Mouse (Mus musculus) midbrain, embryonic 12.5 days (tissue): ENCODE data around the gene Tapbp. TPM values are rescaled to one million over a fixed set of nuclear protein-coding genes. Genes with fewer than 3 reads are reported as not detected.

Source experiments
- ATAC-seq: fragments of 200-750 bp; cut with Nextera tagmentation; 2 replicates; pipeline ENCODE4 v1.8.0; 2017; ENCODE audit warnings: low read depth, moderate TSS enrichment, moderate library complexity; ENCODE audit not compliant: low FRiP score
- H3K27ac ChIP-seq: fragments of 300-500 bp; sonication (generic); replicated peaks from 2 replicates; pipeline ENCODE4 v1.5.1; 2016; ENCODE audit warnings: mild to moderate bottlenecking
- H3K27me3 ChIP-seq: fragments of 300-500 bp; sonication (generic); 2 replicates; pipeline ENCODE4 v1.6.1; 2016; ENCODE audit warnings: mild to moderate bottlenecking
- H3K36me3 ChIP-seq: fragments of 300-500 bp; sonication (generic); 2 replicates; pipeline ENCODE4 v1.6.1; 2016
- H3K4me1 ChIP-seq: fragments of 300-500 bp; sonication (generic); 2 replicates; pipeline ENCODE4 v1.6.1; 2016
- H3K4me2 ChIP-seq: fragments of 300-500 bp; sonication (generic); replicated peaks from 2 replicates; pipeline ENCODE4 v1.6.1; 2016; ENCODE audit warnings: mild to moderate bottlenecking, moderate library complexity
- H3K4me3 ChIP-seq: fragments of 300-500 bp; sonication (generic); 2 replicates; pipeline ENCODE4 v1.5.1; 2016; ENCODE audit warnings: mild to moderate bottlenecking
- H3K9ac ChIP-seq: fragments of 300-500 bp; sonication (generic); replicated peaks from 2 replicates; pipeline ENCODE4 v1.6.1; 2016; ENCODE audit warnings: mild to moderate bottlenecking, moderate library complexity
- H3K9me3 ChIP-seq: fragments of 300-500 bp; sonication (generic); 2 replicates; pipeline ENCODE4 v1.6.1; 2016; ENCODE audit warnings: mild to moderate bottlenecking
- WGBS: fragments of 180-500 bp; shearing (Covaris S2); methylation state at CpG from one replicate; pipeline ENCODE4 v1.1.7; 2016; 5-methylcytosine and 5-hydroxymethylcytosine counted together
- polyA plus RNA-seq: library from polyadenylated mRNA; unstranded; fragments of >200 nt; fragmentation: Nextera tagmentation; extraction: Ambion mirVana; gene quantifications from 2 replicates; pipeline ENCODE4 v1.2.1, GENCODE M21; 2016

The Tapbp gene
- polyA plus RNA-seq, 1 experiment from 2014 or later: 21.9 TPM

- H3K4me1 ChIP-seq: peaks cover 63% of the 10 kb centered on the region
- H3K9me3 ChIP-seq: no peaks in the 10 kb centered on the region
- H3K36me3 ChIP-seq: peaks cover 44% of the 10 kb centered on the region
- H3K4me2 ChIP-seq: peak overlapping the region; percentile 22; the same call in 1 of the 2 replicates
- H3K4me3 ChIP-seq: 0 out of 2 replicates have a peak overlapping the region, but pooled peaks have one; percentile 10
- WGBS: 88% methylated on average over 4 of the region's 4 CpGs
- ATAC-seq: no peak
- H3K9ac ChIP-seq: no peak overlapping the region
- no peak overlapping the region for H3K27ac ChIP-seq
- H3K27me3 ChIP-seq: no peaks in the 10 kb centered on the region
Observed at GRCm38 (mm10) chr17:33952879-33953278, 37.2 kb downstream of the Tapbp start.

- Histone ChIP-seq H3K27ac (no peak overlapping the region), H3K4me3 (no peak overlapping the region), H3K4me2 (no peak overlapping the region; the same call in 1 of the 2 replicates), H3K4me1 (peaks cover 63% of the 10 kb centered on the region), H3K9me3 (no peaks in the 10 kb centered on the region), H3K27me3 (no peaks in the 10 kb centered on the region), H3K36me3 (peaks cover 44% of the 10 kb centered on the region), H3K9ac (no peak overlapping the region)
- no peak for ATAC-seq
- WGBS: 84% methylated on average over 3 of the region's 3 CpGs
Observed at GRCm38 (mm10) chr17:33953310-33953709, 37.6 kb downstream of the Tapbp start.

DNA sequence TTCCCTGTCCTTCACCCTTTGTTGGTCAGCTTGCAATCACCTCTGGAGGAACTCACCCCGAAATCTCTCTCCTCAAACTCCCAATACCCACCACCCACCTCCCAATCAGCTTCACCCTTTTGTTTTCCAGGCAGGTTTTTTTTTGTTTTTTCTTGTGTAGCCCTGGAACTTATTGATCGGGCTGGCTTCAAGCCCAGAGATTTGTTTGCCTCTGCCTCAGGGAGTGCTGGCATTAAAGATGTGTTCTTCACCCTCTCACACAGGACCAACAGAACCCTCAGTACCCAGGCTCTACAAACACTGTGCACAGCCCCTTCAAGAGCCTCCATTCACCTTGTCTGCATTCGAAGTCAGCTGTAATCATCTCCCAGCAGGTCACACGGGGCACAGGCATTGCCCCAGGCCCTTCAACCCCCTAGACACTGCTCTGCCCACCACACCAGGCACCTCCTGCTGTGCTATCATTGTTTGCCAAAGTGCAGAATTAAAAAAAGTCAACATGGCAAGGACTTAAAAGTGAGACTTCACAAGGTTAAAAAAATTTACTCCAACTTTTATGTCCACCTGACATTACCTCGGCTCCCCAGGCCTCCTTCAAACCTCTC lies 38.4 kb downstream of the Tapbp start:
- WGBS: 44% methylated on average over 5 of the region's 5 CpGs
- Histone ChIP-seq H3K27me3 (no peaks in the 10 kb centered on the region), H3K4me2 (peak overlapping the region; percentile 96), H3K9ac (peak overlapping the region; percentile 99), H3K9me3 (no peaks in the 10 kb centered on the region), H3K36me3 (peaks cover 44% of the 10 kb centered on the region), H3K4me3 (peak overlapping the region; percentile 91), H3K4me1 (peaks cover 63% of the 10 kb centered on the region), H3K27ac (0 out of 2 replicates have a peak overlapping the region, but pooled peaks have one; percentile 86)
- ATAC-seq: no peak

DNA sequence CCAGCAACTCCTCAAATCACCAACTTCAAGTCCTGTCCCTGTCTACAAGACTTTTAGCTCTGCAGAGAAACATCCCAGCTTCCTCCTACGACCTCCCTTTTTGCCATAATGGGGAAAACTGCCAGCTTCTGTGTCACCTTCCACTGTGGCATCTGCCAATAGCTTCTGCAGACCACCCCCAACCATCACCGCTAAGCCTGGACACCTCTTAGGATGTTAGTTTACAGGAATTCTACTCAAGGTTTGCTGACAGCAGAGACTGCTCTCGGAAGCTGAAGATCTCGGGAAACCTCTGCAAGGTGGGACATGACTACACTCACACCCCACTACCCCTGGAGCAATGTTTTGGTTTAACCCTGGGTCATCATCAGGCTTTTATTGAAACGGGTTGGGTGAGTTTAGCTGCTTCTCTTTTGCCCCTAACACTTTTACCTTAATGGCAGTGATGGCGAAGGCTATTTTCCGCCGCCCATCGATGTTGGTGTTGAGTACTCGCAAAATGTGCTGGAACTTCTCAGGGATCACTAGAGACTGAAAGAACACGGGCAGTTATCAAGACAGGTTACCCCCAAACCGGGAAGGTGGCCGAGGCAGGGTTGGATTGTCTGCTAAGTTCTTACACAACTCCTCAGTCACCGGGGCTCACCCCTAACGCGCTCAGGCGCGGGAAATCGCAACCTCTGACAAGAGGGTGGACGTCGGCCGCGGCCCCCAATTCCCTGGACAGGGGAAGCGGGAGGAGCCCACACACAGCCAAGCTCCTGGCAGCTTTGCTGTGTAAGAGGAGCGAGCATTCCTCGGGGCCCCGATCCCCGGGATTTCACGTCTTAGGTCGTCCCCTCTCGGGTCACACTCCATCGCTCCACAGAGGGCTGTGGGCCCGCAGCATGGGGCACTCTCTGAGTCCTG lies 39.2 kb downstream of the Tapbp start:
- H3K4me1 ChIP-seq: peaks cover 58% of the 10 kb centered on the region
- no peak; the same call in 1 of the 2 replicates for ATAC-seq
- peak overlapping the region; percentile 96 for H3K4me2 ChIP-seq
- H3K9me3 ChIP-seq: no peaks in the 10 kb centered on the region
- H3K9ac ChIP-seq: peak overlapping the region; percentile 99
- H3K4me3 ChIP-seq: peak overlapping the region; percentile 91
- H3K27ac ChIP-seq: peak overlapping the region; percentile 86
- H3K27me3 ChIP-seq: no peaks in the 10 kb centered on the region
- WGBS: 2% methylated on average over 33 of the region's 33 CpGs
- peaks cover 44% of the 10 kb centered on the region for H3K36me3 ChIP-seq

GRCm38 (mm10) chr17:33955555-33956214 lies 40.0 kb downstream of the Tapbp start, which contains the start of the genes Vps52 and Rps18:
Gene Vps52, plus strand, starts transcription at chr17:33955812.
Gene Rps18, minus strand, starts transcription at chr17:33956001.
- Histone ChIP-seq H3K4me1 (peaks cover 50% of the 10 kb centered on the region), H3K4me3 (peak within 1 kb of the TSS; percentile 91), H3K9ac (peak within 1 kb of the TSS; percentile 99), H3K27ac (peak within 1 kb of the TSS; percentile 90), H3K4me2 (peak within 1 kb of the TSS; percentile 96), H3K36me3 (peaks cover 50% of the 10 kb centered on the region), H3K9me3 (no peaks in the 10 kb centered on the region), H3K27me3 (no peaks in the 10 kb centered on the region)
- under 1% methylated on average over 50 of the region's 50 CpGs for WGBS
- peak; percentile 81 for ATAC-seq

GRCm38 (mm10) chr17:33956336-33956735 lies 40.6 kb downstream of the Tapbp start:
- peaks cover 44% of the 10 kb centered on the region for H3K4me1 ChIP-seq
- peak overlapping the region; percentile 68 for H3K4me2 ChIP-seq
- peak overlapping the region; percentile 68 for H3K9ac ChIP-seq
- no peaks in the 10 kb centered on the region for H3K27me3 ChIP-seq
- ATAC-seq: 0 out of 2 replicates have a peak, but pooled peaks have one; percentile 5
- peak overlapping the region; percentile 90 for H3K27ac ChIP-seq
- H3K4me3 ChIP-seq: peak overlapping the region; percentile 91
- no peaks in the 10 kb centered on the region for H3K9me3 ChIP-seq
- H3K36me3 ChIP-seq: peaks cover 57% of the 10 kb centered on the region
- 7% methylated on average over 10 of the region's 10 CpGs for WGBS

GRCm38 (mm10) chr17:33957493-33957892 lies 41.8 kb downstream of the Tapbp start:
- peak overlapping the region; percentile 34; the same call in 1 of the 2 replicates for H3K9ac ChIP-seq
- H3K4me3 ChIP-seq: no peak overlapping the region
- WGBS: 80% methylated on average over 6 of the region's 6 CpGs
- no peaks in the 10 kb centered on the region for H3K27me3 ChIP-seq
- H3K4me1 ChIP-seq: peaks cover 32% of the 10 kb centered on the region
- H3K4me2 ChIP-seq: no peak overlapping the region
- H3K27ac ChIP-seq: no peak overlapping the region
- ATAC-seq: no peak
- H3K9me3 ChIP-seq: no peaks in the 10 kb centered on the region
- H3K36me3 ChIP-seq: peaks cover 61% of the 10 kb centered on the region

DNA sequence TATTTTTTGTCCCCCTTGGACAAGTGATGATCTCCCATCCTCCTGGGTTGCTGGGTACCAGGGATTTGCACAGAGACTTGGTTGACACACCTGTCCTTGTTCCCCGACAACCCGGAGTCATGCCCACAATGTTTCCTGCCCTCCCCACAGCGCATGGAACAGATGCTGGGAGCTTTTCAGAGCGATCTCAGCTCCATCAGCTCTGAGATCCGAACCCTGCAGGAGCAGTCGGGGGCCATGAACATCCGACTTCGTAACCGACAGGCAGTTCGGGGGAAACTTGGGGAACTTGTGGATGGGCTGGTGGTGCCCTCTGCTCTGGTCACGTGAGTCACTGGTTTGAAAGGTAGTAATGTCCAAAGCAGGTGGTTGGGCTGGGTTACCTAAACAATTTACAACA lies 42.8 kb downstream of the Tapbp start:
- no peaks in the 10 kb centered on the region for H3K9me3 ChIP-seq
- no peak overlapping the region for H3K4me3 ChIP-seq
- H3K9ac ChIP-seq: no peak overlapping the region
- no peak overlapping the region for H3K4me2 ChIP-seq
- H3K27ac ChIP-seq: no peak overlapping the region
- ATAC-seq: no peak
- peaks cover 61% of the 10 kb centered on the region for H3K36me3 ChIP-seq
- no peaks in the 10 kb centered on the region for H3K27me3 ChIP-seq
- H3K4me1 ChIP-seq: peaks cover 23% of the 10 kb centered on the region
- 97% methylated on average over 11 of the region's 11 CpGs for WGBS

DNA sequence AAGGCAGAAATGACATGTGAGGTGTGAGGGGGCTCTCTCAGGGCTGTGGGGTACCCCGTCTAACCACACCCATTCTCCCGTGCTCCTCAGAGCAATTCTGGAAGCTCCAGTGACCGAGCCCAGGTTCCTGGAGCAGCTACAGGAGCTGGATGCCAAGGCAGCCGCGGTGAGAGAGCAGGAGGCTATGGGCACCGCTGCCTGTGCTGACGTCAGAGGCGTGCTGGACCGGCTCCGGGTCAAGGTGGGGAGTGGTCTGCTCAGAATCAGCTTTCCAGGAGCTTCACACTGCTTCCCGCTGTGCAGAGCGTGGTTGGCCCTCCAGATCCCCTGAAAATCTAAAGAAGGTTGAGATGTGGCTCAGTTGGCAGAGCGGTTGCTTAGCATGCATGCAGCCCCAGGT lies 43.4 kb downstream of the Tapbp start:
- peaks cover 63% of the 10 kb centered on the region for H3K36me3 ChIP-seq
- ATAC-seq: no peak
- peaks cover 16% of the 10 kb centered on the region for H3K4me1 ChIP-seq
- WGBS: 96% methylated on average over 13 of the region's 13 CpGs
- no peaks in the 10 kb centered on the region for H3K27me3 ChIP-seq
- no peak overlapping the region for H3K4me2 ChIP-seq
- no peaks in the 10 kb centered on the region for H3K9me3 ChIP-seq
- no peak overlapping the region for H3K9ac ChIP-seq
- no peak overlapping the region for H3K27ac ChIP-seq
- H3K4me3 ChIP-seq: no peak overlapping the region

GRCm38 (mm10) chr17:33959948-33960347 lies 44.2 kb downstream of the Tapbp start:
- WGBS: 94% methylated on average over 15 of the region's 15 CpGs
- no peak for ATAC-seq
- Histone ChIP-seq H3K9ac (no peak overlapping the region), H3K4me3 (no peak overlapping the region), H3K4me1 (peaks cover 9% of the 10 kb centered on the region), H3K36me3 (peaks cover 66% of the 10 kb centered on the region), H3K9me3 (no peaks in the 10 kb centered on the region), H3K27ac (no peak overlapping the region), H3K27me3 (no peaks in the 10 kb centered on the region), H3K4me2 (no peak overlapping the region)

DNA sequence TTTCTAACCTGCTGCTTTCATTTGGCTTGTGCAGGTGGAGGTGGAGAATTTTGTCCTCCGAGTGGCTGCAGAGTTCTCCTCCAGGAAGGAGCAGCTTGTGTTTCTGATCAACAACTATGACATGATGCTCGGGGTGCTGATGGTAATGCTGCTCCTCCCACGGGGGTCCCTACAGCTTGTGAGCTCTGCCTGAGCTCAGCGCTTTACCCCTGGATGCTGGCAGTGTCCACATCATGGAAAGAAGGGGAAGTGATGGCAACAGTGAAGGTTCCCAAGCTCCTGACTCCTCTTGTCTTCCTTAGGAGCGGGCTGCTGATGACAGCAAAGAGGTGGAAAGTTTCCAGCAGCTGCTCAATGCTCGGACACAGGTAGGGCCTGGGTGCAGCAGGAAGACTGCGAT lies 47.2 kb downstream of the Tapbp start:
- no peaks in the 10 kb centered on the region for H3K27me3 ChIP-seq
- ATAC-seq: no peak
- H3K9me3 ChIP-seq: no peaks in the 10 kb centered on the region
- H3K27ac ChIP-seq: no peak overlapping the region
- H3K4me3 ChIP-seq: no peak overlapping the region
- no peaks in the 10 kb centered on the region for H3K4me1 ChIP-seq
- 95% methylated on average over 7 of the region's 7 CpGs for WGBS
- peaks cover 85% of the 10 kb centered on the region for H3K36me3 ChIP-seq
- no peak overlapping the region for H3K4me2 ChIP-seq
- H3K9ac ChIP-seq: no peak overlapping the region
